Mouse (Mus musculus): ENCODE measurements around the gene Def6.

Def6 gene

DNA sequence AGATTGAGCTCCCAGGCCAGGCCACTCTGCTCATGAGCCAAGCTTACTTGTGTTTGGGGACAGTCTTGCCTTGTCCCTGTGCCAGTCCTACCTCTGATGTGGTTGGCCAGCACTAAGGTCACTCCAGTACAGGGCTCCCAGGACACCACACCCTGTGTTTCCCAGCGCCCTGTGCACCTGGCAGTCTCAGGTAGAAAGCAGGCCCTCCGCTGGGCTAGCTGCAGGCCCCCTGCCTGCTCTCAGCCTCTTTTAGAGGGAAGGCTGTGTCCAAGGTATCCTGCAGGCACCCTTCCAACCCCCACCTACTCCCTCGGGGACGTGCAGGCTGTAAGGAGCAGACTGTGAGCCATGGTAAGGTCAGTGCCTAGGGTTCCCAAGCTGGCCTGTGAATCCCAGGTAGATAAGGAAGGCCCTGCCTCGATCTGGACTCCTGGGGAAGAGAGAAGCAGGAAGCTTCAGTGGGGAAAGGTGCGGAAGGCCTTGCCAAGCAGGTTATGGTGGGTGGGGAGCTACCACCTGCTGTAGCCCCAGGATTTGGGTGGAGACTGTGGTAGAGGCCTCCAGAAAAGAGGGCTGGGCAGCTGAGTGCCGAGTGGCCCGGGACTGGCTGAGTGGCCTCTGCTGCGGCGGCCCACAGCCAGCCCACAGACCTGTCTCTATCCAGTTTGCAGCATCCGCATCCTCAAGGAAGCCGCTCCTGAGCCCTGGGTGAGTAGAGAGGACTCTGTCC, 64.1 kb downstream of the Def6 start:
- no peak for DNase-seq (ENCODE audit: extremely low read depth, low read depth, low spot score)

DNA sequence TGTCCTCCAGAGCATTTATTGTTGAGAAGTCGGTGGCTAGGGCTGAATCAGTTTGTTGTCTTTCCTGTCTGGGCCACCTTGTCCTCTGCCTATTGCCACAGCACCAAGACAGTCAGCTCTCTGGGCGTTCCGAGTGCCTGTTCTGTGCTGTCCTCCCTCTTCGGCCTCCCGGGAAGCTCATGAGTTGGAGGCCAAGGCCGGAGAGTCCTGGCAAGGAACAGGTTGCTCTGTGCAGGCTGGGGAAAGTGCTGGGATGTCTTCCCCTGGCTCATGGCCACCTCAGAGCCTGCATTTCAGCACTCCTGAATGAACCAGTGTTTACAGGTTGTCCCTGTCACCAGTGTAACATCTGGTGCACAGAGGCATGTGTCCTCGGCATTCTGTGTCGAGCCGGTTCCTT, 64.7 kb downstream of the Def6 start:
- DNase-seq (ENCODE audit: extremely low read depth, low read depth, low spot score): no peak

DNA sequence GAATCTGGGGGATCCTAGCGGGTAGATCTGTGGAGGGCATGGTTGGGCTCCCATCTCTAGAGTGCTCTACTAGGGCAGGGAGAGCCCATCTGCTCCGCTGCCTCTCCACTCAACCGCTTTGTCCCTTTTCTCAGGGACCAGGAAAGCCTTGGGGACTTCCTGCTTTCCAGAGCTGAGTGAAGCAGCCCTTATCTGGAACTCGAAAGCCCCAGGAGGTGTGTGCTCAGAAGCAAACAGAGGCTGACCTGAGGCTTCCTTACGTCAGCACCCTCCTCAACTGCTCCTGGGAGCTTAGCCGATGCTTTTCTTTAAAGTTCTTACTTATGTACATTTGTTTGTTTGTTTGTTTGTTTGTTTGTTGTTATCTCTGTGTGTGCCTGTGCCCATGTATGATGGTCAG, 65.3 kb downstream of the Def6 start:
- DNase-seq (ENCODE audit: extremely low read depth, low read depth, low spot score): no peak

DNA sequence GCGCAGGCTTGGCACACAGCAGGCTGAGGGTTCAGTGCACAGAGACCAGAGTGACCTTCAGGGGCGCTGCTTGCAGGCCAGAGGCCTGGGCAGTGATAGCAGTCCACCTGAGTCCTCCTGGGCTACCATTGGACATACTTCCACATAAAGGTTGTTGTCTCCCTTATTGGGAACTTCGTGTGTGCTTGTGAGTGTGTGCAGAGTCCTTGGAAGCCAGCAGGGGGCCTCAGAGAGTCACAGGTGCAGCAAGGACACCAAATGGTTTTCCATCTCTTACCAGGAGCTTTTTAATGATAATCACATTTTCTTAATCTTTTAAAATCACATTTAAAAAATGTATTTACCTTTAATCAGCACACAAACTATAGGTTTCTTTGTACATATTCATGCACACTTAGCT, 67.2 kb downstream of the Def6 start:
- DNase-seq (ENCODE audit: extremely low read depth, low read depth, low spot score): no peak

DNA sequence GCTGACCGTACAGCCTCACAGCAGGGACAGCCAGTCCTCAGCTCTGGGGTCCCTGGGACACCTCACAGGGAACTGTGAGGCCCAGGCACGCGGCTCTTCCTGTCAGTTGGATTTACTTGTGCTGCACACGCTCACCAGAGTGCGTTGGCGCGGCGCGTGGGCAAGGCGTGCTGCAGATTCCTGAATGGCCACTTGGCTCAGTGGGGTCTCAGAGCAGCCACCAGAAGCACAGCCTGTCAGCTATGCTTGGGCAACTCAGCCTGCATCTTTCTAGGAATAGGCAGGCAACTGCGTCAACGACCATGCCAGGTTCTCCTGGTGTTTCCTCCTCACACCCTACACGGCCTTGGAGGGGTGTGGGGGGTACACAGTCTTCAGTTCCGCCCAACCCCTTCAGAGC, 69.6 kb downstream of the Def6 start:
- DNase-seq (ENCODE audit: extremely low read depth, low read depth, low spot score): no peak

DNA sequence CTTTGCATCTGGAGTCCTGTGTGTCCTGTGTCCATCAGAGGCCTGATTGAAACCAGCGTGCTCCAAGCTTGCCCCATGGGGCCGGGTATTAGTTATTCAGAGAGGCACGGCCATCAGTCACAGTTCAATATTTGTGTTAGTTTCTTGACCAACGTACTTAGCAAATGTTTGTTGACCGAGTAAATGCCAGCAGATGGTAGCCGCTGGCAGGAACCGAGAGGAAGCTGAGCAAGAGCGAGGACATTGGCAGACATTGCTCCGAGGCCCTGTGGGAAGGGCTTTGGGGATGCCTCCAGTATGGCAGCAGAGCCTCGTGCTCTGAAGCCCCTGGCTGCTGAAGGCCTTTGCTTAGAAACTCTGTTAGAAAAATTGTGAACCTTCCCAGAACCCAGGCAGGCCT, 70.1 kb downstream of the Def6 start:
- no peak for DNase-seq (ENCODE audit: extremely low read depth, low read depth, low spot score)

DNA sequence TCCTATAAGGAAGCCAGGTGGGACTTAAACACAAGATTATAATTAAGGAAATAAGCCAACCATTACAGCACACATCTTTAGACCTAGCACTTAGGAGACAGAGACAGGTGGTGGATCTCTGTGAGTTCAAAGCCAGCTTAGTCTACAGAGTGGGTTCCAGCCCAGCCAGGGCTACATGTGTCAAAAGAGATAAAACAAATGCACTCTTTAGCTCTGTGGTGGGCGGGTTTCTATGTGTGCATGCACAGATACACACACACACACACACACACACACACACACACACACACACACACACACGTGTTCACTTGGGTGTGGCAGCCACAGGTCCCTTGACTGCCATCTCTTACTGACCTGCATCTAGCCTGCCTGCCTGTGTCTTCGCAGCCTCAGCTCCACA, 70.6 kb downstream of the Def6 start:
- no peak for DNase-seq (ENCODE audit: extremely low read depth, low read depth, low spot score)
